Mouse (Mus musculus) ZHBTc4 (cell line): ENCODE results near the gene Gfra1.
A peak's percentile ranks its signal among the peaks of the same experiment; 100 is the strongest.

ENCODE experiments used
- DNase-seq: peaks from one replicate; pipeline ENCODE4 v3.0.0-alpha.2; 2011; ENCODE audit warnings: low read depth, low spot score

Gene Gfra1

DNA sequence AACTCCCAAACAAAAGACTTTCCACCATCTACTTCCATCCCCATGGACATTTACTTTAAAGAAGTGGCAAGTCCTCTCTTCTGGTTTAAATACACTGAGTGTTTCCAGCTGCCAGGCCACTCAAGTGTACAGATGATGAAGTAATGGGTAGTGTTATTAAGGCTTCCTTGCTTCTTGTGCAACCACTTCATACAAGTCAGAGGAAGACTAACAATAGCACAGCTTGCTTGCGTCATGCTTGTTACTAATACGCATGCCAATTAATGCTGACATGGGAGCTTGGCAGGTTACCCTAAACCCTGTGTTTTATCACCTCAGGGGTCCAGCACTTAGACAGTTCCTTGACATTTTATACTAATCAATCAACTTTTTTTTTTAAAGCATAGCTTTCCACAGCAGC, 196.5 kb downstream of the Gfra1 start:
- DNase-seq, result no peak

DNA sequence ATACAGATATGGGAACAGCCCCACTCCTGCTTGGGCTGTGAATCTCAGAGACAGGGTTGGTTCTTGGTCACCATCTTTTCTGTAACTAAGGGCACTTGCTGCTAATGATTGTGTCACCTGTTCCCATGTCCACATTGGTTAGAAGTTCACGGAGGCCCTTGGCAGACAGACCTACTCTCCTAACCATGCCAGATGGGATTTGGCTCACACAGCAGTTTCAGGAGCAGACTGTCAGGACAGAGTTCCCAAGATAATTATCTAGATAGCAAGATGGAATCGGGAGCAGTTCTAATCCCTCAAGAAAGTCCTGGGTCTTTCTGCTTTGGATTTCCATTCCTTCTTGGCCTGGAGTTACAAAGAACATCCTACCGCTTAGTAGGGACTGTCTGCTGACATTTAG, 199.2 kb downstream of the Gfra1 start:
- no peak for DNase-seq

DNA sequence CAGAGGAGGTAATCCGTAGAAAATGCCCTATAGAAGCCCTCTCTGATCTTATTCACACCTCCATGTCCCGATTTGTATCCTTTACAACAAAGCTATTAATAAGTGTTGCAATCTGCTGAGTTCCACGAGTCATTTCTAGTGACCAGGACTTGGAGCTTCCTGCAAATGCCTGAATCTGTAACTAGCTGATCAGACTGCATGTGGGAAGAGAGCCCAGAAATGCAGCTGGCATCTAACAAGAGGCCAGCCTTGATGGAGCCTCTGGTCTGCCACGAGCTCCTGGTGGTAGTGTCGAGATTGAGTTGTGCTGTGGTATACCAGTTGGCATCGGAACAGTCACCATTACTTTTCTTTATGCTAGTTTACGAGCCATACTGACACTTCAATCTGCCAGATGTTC, 200.3 kb downstream of the Gfra1 start:
- no peak for DNase-seq

DNA sequence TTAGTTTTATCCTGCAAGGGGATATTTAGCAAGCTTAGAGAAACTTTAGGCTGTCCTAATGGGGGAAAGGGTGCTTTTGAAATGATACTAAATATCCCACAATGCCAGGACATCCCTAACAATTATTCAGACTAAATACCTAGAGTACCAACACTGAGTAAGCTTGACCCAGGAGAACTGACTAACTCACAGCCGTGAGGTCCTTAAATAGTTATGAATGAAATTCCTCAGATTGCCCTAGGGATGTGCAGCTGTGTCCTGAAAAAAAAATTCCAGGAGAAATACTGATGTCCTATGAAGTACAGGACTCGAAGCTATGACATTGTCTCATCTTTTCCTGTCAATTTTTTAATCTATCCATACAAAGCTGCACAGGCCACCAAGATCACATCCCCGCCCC, 201.5 kb downstream of the Gfra1 start:
- no peak for DNase-seq

DNA sequence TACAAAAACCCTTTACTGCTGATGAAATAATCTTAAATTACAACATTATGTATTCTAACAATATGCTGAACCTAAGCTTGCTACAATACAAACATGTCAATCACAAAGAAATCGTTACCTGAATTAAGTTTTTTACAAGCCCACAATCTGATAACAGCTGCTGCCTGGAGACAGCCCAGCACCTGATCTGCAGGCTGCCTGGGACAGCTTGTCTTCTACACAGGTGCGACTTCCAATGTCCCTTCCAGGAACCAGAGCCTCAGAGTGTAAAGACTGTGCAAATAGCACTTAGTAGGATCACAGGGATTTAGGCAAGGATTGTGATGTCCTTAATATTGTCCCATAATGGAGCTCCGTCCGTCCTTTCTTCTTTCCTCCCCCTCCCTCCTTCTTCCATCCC, 204.0 kb downstream of the Gfra1 start:
- no peak for DNase-seq

DNA sequence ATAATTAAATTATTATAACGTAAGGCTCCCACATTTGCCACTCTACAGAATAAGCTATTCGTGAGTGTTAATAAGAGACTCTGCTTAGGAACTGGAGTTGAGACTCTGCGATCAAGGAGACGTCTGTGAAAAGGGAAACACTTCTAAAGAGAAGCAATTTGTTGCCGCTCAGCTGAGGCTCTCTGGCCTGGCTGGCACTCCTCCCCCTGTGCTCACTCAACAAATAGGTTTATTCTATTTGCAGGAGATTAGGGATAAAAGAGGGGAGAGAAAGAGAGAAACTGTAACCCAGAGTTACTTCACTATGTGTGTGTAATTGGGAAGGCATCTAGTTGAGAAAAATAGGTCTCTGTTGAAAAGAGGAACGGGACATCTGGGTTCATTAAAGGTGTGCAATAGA, 204.6 kb downstream of the Gfra1 start:
- DNase-seq, result no peak

DNA sequence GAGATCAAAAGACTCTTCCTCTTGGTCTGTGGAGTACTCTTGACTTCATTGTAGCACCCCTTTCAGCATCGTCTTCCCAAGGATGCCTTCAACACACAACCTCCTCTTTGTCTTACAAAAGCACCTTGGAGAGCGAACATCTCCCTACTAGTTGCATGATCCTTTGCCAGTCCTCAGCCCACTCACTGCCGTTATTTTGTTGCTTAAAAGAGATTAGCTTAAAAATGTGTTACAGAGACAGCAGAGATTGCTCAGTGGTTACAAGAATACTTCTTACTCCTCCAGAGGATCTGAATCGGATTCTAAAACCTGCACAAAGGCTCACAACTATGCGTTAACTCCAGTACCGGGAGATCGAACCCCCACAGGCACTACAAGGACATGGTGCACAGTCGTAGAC, 205.5 kb downstream of the Gfra1 start:
- no peak for DNase-seq

DNA sequence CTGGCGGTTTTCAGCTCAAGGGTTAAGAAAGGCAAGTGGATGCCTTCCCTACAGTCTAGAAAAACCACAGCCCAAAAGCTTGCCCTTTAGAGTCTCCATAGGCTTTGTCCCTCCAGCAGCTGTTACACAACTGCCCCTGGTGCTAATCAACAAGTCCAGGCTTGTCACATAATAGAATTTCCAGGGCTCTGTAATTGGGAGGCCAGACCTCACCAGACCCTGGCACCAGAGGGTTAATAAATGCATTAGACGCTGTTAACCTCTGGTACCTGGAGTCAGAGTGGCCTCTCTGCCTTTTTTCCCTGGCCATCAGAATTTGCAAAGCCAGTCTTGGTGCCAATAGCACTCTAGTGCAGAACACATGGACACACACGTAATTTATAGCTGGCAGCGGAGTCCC, 211.6 kb downstream of the Gfra1 start:
- DNase-seq, result no peak

DNA sequence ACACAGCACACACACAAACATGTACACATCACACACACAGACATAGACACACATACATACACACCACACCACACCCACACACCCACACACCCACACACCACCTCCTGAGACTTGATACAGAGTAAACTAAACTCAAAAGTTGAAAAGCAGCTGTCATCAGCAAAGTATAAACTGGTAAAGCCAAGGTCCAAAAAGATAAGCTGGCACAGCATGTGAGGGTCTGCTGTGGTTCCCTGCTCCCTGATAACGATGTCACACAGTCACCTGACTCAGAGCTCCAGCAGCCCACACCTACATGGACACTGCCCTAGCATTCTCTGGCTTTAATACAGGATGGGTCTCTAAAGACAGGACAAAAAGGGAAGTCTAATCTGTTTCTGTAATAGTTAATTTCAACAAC, 212.1 kb downstream of the Gfra1 start:
- no peak for DNase-seq

DNA sequence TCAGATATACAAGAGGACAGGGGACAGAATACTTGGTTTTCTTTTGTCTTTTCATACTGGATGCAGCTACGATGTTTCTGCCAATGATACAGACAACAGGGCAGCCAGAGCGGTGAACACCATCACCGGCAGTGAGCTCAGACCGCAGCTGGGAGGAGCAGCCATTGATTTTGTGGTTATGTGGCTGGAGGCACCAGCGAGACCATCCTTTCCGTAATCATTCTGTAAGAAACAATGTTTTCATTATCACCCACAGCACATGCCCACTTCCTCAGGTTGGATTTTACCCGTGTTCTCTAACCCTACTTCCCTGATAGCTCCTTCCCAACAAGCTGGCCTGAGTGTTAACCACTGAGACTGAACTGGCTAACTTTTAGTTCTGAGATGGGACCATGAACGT, 217.4 kb downstream of the Gfra1 start:
- DNase-seq, result no peak

DNA sequence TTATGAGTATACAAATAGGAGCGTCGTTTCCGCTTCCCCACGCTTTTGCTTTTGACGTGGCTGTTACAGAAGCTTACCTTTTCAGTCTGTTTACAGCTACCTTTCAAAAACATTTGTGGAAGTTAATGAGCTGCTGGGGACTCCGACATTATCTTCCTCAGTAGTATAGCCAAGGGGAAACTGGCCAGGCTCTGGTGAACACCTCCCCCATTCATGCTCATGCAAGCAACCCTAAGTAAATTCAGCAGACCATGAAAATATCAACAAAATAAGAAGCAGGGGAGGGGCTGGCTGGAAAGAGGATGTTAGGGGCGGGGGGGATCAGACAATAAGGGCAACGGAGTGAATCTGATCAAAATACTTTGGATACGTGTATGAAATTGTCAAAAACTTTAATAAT, 228.0 kb downstream of the Gfra1 start:
- DNase-seq, result no peak

DNA sequence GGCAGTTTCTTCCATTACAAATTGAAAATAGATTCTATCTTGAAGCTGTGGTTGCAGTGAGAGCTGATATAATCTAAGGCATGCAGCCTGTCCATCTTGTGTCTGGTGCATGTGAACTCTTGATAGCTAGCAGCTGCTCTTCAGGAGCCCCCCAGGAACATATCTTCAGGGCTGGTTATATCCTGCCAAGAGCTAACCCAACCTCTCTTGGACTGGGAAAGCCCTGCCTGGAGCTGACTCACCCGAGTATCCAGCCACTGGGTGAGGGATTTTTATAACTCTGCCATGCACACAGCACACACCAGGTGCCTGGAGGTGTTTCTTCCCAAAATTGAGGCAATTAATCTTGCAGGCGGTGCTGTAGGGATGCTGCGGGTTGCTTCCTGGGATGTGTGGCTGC, 228.8 kb downstream of the Gfra1 start:
- DNase-seq, result no peak

DNA sequence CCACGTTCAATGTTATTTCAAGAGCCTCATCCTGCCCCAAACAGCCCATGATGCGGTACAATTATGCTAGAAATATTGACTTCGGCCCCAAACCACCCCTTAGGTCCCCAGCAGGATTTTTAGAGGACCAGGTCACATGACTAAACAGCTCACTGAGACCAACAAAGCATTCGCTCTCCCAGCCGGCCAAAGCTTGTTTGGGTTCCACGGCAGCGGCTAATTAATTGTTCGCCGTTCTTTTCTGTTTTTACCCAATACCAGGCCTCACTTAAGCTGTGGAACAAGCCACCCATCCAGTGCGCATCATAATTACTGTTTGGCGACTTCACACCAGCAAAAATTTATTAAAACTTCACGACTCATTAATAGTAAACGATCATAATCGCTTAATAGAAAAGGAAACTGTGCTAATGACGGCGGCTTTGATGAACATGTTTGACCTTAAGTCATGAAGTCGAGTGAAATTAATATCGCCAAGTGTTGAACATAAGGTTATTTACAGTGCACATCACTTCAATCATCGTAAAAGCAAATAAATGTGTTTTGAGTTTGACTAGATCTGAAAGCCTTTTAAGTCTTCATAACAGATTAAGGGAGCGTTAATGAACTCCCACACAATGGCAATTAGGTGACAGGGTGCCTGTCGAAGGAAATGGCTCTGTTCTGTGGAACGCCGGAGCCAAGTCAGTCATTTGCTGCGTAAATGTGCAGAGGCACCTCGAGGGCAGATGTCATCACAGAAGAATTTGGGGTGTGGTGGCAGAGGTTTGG, 235.5 kb downstream of the Gfra1 start:
- no peak for DNase-seq

DNA sequence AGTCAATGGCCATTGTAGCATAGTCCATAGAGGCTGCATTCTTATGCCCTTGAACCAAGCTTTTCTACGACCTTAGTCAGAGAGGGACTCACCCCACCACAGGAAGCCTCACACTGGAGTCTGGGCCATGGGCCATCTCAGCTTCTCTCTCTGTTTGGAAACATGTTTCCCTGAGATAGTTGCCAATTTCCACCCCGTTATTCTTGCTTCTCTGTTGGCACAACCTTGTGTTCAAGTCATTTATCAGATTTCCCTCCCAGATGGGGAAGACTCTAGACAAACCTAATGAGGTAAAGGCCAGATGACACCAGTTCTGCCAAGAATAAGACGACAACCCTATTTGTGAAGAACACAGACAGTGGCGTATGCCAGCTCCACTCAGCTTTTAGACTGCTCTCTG, 238.1 kb downstream of the Gfra1 start:
- no peak for DNase-seq

DNA sequence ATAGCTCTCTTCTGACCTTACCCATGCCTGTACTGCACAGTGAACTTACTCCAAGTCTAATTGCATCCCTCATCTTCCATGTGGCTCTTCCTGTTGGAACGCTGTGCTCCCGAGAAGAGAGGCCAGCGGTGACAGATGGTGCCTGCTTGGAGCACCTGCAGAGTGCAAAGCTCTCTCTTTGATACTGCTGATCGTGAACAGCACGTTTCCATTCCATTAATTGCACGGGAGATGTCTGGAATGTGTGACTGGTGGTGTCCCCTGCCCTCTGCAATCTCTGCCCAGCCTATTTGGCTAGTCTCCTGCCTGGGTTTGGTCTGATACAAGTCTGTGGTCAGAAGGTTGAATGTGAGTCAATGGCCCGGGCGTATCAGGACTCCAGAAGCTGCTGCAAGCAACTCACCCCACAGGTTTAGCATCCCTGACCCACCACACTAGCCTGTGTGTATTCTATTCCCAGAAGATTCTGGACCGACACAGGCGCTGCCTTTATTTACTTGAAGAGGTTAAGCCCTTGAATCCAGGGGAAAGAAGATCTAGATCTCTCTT, 249.1 kb downstream of the Gfra1 start:
- DNase-seq, result no peak

DNA sequence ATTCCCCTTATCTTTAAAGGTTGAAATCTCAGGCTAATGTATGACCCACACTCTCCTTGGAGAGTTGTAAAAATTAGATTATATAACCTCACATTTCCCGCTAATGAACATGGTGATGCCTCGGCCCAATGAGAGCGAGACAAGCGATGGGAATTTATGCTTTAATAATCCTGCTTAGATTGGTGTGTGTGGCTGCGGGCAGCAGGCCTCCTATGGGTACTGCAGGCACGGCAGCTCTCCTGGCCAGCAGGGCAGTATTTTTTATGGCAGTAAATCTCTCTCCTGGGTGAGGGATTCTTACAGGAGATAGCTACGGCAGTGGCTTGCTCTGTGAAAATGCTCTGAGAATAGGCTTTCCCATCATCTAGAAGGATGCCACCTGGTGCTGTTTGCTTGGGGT, 250.2 kb downstream of the Gfra1 start:
- no peak for DNase-seq

DNA sequence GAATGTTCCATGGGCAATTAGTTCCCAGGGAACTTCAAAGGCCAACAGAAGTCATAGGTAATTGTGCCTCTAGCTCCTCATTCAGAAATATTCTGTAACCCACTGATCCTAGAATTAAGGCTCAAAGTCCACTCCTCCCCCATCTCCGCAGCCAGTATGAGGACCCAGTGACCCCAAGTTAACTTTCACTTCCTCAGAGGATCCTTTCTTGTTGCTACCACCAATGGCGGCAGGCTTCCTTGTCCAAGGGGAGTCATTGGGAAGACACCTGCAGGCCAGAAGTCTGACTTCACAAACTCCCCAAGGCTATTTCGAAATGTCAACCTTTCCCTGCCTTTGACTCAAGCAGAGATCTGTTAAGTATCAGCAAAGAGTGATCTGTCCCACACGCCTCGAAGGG, 253.1 kb downstream of the Gfra1 start:
- DNase-seq, result no peak

DNA sequence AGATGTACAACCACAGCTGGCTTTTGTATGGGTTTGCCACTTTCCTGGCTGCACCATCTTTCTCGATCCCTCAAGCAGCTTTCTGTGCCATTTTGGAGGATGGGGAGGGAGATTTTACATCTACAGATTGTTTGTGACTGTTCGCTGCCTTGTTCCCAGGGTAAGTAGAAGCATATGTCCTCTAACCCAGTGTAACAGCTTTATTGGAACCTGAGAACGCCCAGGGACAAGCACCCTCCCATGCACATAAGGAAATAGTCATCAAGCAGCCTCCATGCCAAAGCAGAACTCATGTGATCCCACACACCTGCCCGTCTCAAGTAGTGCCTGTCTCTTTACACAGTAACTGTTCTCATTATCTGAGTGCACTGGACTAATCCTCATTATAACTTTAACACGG, 256.0 kb downstream of the Gfra1 start:
- no peak for DNase-seq

DNA sequence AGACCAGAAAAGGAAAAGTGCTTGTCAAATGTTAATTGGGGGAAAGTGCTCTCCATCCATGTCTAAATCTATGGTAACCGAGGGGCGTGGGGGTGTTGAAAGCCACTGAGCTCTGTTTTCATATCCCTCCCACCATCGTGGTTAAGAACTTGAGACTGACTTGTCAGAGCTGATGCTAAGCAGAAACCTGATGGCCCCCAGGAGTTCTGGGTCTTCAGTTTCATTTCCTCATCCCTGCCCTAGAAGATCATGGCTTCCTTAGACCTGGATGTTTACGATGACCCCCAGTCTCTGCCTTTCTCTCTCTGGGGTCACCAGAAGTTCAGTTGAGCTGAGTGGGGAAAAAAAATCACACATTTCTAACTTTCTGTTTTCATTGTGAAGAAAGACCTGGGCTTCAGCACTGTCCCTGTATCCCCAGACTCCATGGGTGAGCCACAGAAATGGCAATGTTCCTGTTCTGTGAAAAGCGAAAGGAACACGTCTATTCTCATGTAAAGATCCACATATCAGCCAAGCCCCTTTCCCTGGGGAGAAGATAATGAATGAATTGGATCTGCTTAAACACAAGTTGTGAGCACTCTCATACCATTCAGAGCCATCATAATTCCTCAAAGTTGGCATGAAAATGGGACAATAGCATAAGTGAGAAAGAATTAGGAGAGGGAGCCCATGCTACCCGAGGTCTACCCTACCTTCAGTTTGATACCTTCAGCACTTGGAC, 261.8 kb downstream of the Gfra1 start:
- peak; percentile 82 for DNase-seq

DNA sequence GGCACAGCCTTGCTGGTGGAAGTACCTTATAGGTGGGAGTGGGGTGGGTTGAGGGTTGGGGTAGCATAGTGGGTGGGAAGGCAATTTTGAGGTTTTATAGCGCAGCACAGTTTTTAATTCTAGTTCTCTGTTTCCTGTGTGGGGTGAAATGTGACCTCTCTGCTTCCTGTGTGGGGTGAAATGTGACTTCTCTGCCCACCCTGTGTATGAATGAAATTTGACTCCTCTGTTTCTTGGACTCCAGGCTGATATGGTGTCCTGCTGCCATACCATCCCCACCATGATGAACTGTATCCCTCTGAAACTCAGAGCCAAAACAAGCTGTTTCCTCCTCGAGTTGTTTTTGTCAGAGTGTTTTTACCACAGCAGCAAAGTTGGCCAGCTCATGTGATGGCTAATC, 264.8 kb downstream of the Gfra1 start:
- DNase-seq, result no peak

DNA sequence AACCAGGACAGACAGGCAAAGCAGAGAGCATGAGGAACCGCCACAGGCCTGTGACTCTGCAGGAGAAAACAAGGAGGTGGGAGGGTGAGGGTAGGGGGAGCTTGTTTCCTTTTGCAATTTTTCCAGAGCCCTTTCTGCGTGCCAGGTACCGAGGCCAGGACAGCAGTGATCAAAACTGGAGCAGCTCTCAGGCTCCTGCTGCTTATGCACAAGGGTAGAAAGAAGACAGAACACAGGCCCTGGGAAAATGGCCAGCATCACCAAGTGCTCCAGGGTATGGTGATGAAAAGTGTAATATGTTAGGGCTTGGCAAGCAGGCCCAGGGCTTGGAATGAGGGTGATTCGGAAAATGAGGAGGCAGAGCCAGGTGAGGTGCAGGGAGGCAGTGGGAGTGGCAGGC, 269.2 kb downstream of the Gfra1 start:
- no peak for DNase-seq
